Mouse (Mus musculus): Measurements from ENCODE around the gene G6pd2.

The G6pd2 gene

DNA sequence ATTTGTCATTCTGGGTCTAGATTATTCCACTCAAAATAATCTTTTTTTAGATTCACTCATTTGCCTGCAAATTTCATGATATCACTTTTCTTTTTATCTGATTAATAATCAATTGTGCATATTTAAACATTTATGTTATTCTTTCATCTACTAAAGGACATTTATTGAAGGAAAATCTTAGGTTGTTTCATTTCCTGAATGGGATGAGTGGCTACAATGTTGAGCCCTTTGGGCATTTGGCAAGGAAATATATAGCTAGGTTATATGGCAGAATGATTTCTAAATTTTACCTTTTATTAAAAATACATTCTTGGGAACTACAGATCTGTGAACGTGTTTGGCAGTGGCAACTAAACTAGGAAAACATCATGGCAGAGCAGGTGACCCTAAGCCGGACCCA is at the start of gene G6pd2:
Gene G6pd2 (plus strand): TSS at position 301 of the 400 bp plus-strand sequence.
- no peak for DNase-seq (ENCODE audit: low spot score in 2 of 2)

DNA sequence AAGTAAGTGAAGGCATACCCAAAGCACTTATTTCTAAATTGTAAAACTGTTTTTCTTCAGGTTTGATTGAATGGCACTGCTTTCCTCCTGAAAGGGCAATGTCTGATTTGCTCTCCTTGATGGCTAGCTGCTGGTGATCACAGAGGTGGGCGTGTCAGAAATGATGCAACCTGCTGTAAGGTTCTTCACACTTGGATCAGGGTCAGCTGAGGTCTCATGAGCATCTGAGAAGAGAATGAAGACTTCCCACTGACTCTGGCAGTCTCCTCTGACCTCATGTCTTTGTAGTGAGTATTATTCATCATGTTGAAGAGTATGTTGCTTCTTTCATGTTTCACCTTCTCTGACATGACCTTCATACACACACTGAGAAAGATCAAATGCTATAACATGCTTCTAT is 44.4 kb upstream of the G6pd2 start:
- no peak for DNase-seq (ENCODE audit: low spot score in 2 of 2)

DNA sequence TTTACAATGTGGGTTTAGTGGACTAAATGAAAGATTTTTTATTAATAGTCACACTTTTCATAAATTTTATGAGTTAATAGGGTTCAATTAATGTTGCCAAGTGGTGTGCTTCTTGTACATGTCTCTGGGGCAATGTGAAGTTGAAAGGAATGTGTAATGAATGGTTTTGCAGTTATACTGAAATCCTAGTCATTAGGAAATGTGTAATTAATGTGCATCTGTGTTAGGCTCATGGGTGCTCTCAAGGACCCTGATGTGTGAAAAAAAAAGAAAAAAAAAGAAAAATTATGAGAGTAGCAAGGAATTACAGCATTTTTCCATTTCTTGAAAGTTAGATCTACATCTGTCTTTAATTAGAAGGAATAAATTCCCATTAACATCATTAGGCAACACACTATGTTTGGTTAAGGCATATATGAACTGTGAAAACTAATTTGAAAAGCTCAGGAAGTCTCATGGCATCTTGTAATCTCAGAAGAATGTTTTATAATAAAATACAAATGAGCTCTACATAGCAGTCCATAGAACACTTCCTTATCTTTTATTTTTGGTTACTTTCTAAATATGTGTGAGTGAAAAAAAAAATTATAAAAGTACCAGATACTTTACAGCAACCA is 24.4 kb downstream of the G6pd2 start:
- DNase-seq (ENCODE audit: low spot score in 2 of 2), result no peak

DNA sequence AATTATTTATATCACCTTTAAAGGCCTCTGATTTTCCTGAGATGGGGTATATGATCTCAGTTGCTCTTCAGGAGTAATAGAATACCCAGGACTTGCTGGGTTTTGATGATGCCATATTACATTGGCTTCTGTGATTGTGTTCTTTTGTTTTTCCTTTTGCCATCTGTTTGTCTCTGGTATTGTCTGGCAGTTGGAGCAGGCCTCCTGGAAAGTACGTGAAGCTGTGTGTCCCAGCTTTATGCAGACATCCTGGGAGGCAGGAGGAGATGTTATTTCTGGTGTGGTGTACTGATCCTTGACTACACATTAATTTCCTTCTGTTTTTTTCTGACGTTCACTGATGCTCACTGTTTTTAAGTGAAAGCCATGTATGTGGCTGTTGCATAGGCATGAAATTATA is 35.3 kb downstream of the G6pd2 start:
- no peak for DNase-seq (ENCODE audit: low spot score in 2 of 2)

Data from left cerebral cortex, adult 9 months (tissue).